Mouse (Mus musculus): Measurements from ENCODE around the gene Smim12.

- TF ChIP-seq CTCF (conservative IDR thresholded peaks at IDR 0.05 in 1 of 2, IDR thresholded peaks at IDR 0.05 in 1 of 2; ENCODE audit: low read depth in 2 of 2, low read length in 2 of 2) (no peak), POLR2AphosphoS2 (IDR thresholded peaks at IDR 0.05; ENCODE audit: low read depth, low read length) (no peak), CHD2 (IDR thresholded peaks at IDR 0.05; ENCODE audit: low read length) (no peak), MAZ (IDR thresholded peaks at IDR 0.05; ENCODE audit: low read depth, low read length) (no peak), MYC (IDR thresholded peaks at IDR 0.05; ENCODE audit: low read depth, low read length) (no peak), POLR2A (IDR thresholded peaks at IDR 0.05; ENCODE audit: low read depth, low read length) (no peak), JUND (conservative IDR thresholded peaks at IDR 0.05; ENCODE audit: low read depth, low read length) (no peak), E2F4 (IDR thresholded peaks at IDR 0.05; ENCODE audit: insufficient replicate concordance, low read depth, low read length) (no peak), NELFE (IDR thresholded peaks at IDR 0.05; ENCODE audit: low read depth, low read length) (no peak), SMC3 (IDR thresholded peaks at IDR 0.05; ENCODE audit: low read depth, low read length) (no peak), USF1 (IDR thresholded peaks at IDR 0.05; ENCODE audit: low read depth, low read length) (no peak)
Observed at GRCm38 (mm10) chr4:127264183-127264554, 20.6 kb downstream of the Smim12 start.

Measured in CH12.LX (cell line).